Mouse (Mus musculus): ENCODE measurements around the gene Npm3. TPM values are rescaled to one million over a fixed set of nuclear protein-coding genes. Genes with fewer than 3 reads are reported as not detected.

Npm3 gene
- polyA plus RNA-seq, 1 experiment from 2014 or later = 7.6 TPM

DNA sequence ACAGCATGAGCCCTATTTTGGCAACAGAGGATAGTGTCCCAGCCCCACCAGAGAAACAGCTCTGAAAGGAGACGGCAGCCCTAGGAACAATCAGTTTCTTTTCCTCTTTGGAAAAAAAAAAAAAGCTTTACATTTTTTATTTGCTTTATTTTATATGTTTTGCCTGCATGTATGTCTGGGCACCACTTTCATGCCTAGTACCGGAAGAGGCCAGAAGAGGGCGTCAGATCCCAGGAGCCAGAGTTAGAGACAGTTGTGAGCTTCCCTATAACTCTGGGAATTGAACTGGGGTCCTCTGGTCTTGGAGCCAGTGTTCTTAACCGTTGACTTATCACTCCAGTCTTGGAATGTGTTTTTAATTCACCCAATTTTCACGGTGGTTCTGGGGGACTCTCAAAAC is 27.2 kb downstream of the Npm3 start:
- no peak overlapping the region for H3K9ac ChIP-seq
- 68% methylated on average over 5 of the region's 5 CpGs for WGBS
- ATAC-seq (ENCODE audit: low FRiP score) = no peak
- no peak overlapping the region for H3K27ac ChIP-seq
- H3K4me3 ChIP-seq = no peak overlapping the region
- no peak overlapping the region for H3K4me2 ChIP-seq (replicated peaks)
- no peaks in the 10 kb centered on the region for H3K36me3 ChIP-seq
- peaks cover 90% of the 10 kb centered on the region for H3K27me3 ChIP-seq
- H3K4me1 ChIP-seq = peaks cover 22% of the 10 kb centered on the region
- no peaks in the 10 kb centered on the region for H3K9me3 ChIP-seq (replicated peaks)

DNA sequence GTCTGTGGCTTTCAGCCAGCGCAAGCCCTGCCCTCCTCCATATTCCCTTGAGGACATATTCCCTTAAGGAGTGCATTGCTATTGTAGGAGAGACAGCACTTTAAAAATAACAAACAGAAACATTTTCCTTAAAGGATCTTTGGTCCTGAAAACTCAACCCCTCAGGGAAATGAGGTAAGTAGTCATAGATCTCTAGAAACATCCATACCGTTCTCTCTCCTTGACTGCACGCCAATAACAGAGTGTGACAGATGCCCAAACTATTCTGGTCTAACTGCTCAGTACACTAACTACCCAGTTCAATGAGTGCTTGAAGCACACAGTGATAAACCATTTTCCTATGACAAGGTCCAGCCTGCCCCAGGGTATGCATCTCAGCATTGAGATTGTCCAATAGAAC is 31.1 kb downstream of the Npm3 start:
- H3K27ac ChIP-seq = no peak overlapping the region
- peaks cover 25% of the 10 kb centered on the region for H3K4me1 ChIP-seq
- H3K36me3 ChIP-seq = no peaks in the 10 kb centered on the region
- H3K9ac ChIP-seq = no peak overlapping the region
- H3K4me2 ChIP-seq (replicated peaks) = peak overlapping the region; percentile 46
- H3K27me3 ChIP-seq = peaks cover 87% of the 10 kb centered on the region
- no peaks in the 10 kb centered on the region for H3K9me3 ChIP-seq (replicated peaks)
- H3K4me3 ChIP-seq = peak overlapping the region; percentile 13; the same call in 1 of the 2 replicates
- no peak for ATAC-seq (ENCODE audit: low FRiP score)
- WGBS = 68% methylated on average over 3 of the region's 3 CpGs

DNA sequence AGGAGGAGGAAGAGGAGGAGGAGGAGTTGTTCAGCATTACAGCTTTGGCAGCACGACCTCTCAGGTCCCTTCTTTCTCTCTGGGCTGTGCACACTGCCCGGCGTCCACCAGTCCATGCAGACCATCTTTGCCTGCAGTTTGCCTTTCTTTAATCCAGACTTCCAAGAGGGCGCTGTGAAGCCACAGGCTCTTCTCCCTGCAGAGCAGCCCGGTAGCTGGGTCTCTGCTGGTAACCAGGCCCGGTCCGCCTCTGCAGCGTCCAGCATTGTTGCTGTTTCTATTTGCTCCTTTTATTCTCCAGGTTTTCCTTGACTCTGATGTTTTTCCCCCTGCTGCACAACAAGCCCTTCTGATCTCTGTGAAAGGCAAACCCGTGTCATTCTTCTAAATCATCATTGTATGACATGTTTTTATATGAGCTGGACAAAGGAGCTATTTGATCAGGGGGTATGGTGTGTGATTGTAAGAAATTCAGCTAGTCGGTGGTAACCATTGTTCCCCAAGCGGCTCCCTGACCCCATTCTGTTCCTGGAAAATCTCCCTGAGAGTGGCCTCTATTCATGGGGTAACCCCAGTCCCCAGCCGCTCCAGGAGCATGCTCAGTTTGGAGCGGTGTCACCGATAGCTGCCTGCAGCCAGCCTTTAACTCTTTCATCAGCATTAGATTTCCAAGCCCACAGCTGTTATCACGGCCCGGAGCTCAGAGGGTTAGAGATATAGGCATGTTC is 31.7 kb downstream of the Npm3 start:
- Histone ChIP-seq H3K4me2 (replicated peaks) (peak overlapping the region; percentile 46), H3K27ac (peak overlapping the region; percentile 83), H3K4me3 (peak overlapping the region; percentile 13; the same call in 1 of the 2 replicates), H3K27me3 (peaks cover 85% of the 10 kb centered on the region), H3K9me3 (replicated peaks) (no peaks in the 10 kb centered on the region), H3K4me1 (peaks cover 25% of the 10 kb centered on the region), H3K9ac (peak overlapping the region; percentile 15), H3K36me3 (no peaks in the 10 kb centered on the region)
- WGBS = 2% methylated on average over 16 of the region's 16 CpGs
- peak; percentile 85 for ATAC-seq (ENCODE audit: low FRiP score)

DNA sequence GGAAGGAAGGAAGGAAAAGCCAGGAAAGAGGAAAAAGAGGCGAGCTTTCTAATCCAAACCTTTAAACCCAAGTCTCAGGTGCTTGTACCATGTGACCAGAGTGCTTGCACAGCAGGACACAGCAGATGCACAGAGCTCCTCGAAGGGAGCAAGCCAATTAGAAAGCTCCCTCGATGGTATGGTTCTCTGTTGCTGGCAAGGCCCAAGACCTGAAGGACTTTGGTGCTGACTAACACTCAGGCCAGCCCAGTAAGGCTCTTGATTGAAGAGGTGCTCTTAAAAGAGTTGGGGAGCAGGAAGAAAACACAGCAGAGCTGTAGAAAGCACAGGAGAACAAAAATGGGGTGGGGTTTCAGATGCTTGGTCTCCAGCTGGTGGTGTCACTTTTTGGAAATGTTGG is 40.7 kb downstream of the Npm3 start:
- H3K27ac ChIP-seq = no peak overlapping the region
- H3K27me3 ChIP-seq = peaks cover 45% of the 10 kb centered on the region
- H3K4me1 ChIP-seq = peaks cover 4% of the 10 kb centered on the region; the same call in 1 of the 2 replicates
- no peaks in the 10 kb centered on the region for H3K36me3 ChIP-seq
- ATAC-seq (ENCODE audit: low FRiP score) = no peak
- no peak overlapping the region for H3K4me3 ChIP-seq
- 69% methylated on average over 3 of the region's 3 CpGs for WGBS
- H3K9ac ChIP-seq = no peak overlapping the region
- H3K9me3 ChIP-seq (replicated peaks) = no peaks in the 10 kb centered on the region; the same call in 1 of the 2 replicates
- H3K4me2 ChIP-seq (replicated peaks) = no peak overlapping the region

Other genes starting within 250 kb of the Npm3 start
- gene Poll, start 189.1 kb downstream of the Npm3 start, polyA plus RNA-seq (2016; fragmentation: Nextera tagmentation; extraction: Ambion mirVana) = 14.9 and 16.5 TPM in 2 replicates
- gene Gm17018, start 189.0 kb downstream of the Npm3 start, polyA plus RNA-seq (2016; fragmentation: Nextera tagmentation; extraction: Ambion mirVana) = 56.1 and 63.0 TPM in 2 replicates
- gene Fbxw4, start 89.3 kb downstream of the Npm3 start, polyA plus RNA-seq (2016; fragmentation: Nextera tagmentation; extraction: Ambion mirVana) = 3.3 and 5.0 TPM in 2 replicates
- gene Fgf8, start 6.7 kb downstream of the Npm3 start, polyA plus RNA-seq (2016; fragmentation: Nextera tagmentation; extraction: Ambion mirVana) = 2.9 and 3.1 TPM in 2 replicates
- 113 and 121 TPM in 2 replicates for gene Mgea5, start 34.2 kb upstream of the Npm3 start, polyA plus RNA-seq (2016; fragmentation: Nextera tagmentation; extraction: Ambion mirVana)
- gene Kcnip2, start 66.5 kb upstream of the Npm3 start, polyA plus RNA-seq (2016; fragmentation: Nextera tagmentation; extraction: Ambion mirVana) = 3.0 and 3.7 TPM in 2 replicates
- gene Armh3, start 248.9 kb upstream of the Npm3 start, polyA plus RNA-seq (2016; fragmentation: Nextera tagmentation; extraction: Ambion mirVana) = 21.3 and 24.2 TPM in 2 replicates